Mouse (Mus musculus): ENCODE measurements around the gene Rps17.

Gene Rps17

DNA sequence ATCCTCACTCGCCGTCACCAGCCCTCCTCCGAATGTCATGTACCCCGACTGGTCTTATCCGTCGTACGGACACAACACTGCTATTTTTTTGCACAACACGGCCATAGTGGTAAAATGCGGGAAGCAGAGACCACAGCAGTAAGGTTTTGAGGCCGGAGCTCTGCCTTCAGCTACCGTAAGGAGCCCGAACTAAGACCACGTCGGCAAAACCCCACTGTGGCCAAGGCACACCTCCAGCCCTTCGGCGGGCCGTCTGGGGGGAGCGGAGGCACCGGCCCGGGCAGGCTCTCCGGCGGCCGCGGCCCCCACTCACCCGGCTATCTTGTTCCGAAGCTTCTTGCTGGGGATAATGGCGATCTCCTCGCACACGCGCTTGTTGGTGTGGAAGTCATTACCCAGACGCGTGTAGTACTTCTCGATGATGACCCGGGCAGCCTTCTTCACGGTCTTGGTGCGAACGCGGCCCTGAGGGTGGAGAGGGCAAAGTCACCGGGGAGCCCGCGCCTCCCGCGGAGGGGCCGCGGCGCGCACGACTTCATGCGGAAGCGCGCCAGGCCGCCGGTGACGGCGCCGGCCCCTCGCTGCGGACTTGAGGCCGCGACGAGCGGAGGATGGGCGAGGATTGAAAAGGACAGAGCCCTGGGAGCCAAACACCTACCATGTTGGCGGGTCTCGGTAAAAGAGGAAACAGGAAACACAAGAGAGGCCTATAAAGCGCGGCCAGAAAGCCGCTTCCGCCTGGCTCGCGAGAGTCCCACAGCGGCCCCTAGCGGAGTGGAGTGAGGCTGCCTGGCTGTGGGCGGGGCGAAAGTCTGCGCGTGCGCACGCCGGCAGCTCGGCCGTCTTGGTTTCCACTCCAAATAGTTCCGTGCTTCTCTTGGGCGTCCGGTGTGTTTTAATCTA is at the start of gene Rps17:
Rps17 (minus strand) TSS at position 711 of the 903 bp plus-strand sequence.
- peak; percentile 95 for DNase-seq (ENCODE audit: low spot score)

DNA sequence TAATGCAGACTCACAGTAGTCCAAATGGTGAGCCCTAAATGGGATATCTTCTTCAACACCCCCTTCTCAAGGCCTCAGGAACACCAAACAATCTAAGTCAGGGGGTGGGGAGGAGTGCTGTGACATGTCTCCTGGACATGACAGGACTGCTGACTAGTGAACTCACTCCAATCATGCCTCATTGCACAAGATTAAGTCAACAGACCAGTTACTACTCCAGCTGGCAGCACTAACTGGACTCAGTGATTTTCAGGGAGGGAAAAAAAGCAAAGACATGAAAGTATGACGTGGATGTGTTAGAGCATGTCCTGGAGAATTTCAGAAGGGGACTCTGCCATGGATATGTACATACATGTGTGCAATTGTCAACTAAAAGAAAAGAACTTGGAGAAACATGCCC is 34.3 kb upstream of the Rps17 start:
- no peak for DNase-seq (ENCODE audit: low spot score)

- peak; percentile 13 for DNase-seq (ENCODE audit: low spot score)
These were observed 27.4 kb upstream of the Rps17 start for GRCm38 (mm10) chr7:81372337-81372920.

DNA sequence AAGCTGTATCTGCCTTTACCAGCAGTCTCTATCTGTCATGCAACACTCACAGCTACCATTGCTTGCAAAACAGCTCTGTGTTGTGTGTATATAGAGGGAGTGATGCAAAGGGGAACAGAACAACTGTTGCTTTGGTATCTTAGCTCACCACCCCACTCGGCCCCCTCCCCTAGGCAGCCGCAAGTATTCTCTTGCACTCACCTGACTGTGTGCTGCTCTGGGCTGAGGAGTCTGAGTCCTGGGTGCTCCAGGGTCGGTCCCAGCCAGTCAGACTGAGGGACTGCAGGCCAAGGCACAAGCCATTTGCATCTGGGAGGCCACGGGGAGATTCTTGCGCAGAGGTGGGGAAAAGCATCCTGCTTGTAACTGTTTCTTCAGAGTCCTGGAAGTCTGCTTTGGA is 26.8 kb upstream of the Rps17 start:
- no peak for DNase-seq (ENCODE audit: low spot score)

- DNase-seq (ENCODE audit: low spot score) = no peak
These were observed 24.7 kb upstream of the Rps17 start for GRCm38 (mm10) chr7:81369724-81370123.

GRCm38 (mm10) chr7:81367946-81368345 is 22.9 kb upstream of the Rps17 start:
- DNase-seq (ENCODE audit: low spot score) = no peak

DNA sequence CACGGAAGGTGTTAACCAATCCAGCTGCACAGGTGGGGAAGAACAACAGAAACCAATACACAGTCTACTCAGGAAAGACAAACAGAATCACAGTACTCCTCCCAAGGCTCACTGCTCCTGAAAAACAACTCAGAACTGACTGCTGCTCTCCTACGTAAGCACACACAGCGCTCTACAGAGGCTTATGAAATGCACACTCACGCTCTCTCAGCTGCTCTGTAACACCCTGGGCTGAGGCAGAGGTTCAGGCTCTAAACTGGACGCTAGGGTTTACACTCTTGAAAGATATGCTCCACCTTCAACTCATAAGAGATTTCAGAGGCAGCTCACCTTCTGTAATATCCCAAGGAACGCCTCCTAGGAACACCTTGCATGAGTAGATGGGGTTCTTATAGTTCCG is 11.9 kb upstream of the Rps17 start:
- DNase-seq (ENCODE audit: low spot score) = no peak

- DNase-seq (ENCODE audit: low spot score) = no peak
These were observed 11.3 kb upstream of the Rps17 start for GRCm38 (mm10) chr7:81356360-81356759.

DNA sequence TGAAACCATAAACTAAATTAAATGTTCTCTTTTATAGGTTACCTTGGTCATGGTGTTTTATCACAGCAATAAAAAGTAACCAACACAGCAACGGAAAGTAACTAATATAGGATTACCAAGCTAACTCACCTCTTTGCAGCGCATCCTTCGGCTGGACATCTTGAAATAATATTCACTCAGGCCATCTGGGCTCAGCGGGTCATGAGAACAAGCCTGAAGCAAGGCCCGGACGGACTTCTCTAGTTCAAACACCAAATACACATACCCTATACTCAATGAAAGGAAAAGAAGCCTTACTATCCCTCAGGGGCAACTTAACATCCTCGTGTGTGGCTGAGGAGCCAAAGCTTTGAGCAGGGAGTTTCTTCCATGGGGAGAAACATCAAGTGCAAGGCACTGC is 10.7 kb upstream of the Rps17 start:
- no peak for DNase-seq (ENCODE audit: low spot score)

DNA sequence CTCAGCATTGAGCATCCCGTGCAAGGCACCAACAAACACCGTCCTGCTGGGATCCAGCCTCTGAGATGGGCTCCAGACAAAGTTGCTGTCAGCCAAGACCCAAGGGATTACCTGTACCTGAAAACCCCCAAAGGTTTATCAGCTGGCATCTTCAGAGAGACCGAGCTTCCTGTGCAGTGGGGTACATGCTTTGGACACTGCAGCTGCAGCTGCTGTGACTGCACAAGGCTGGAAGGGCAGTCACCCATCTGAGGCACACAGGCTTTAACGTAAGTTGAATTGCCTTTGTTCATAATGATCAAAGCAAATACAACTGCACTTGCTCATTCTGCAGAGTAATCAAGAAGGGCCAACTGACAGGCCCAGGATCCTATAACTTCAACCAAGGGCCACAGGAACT is 6.8 kb upstream of the Rps17 start:
- DNase-seq (ENCODE audit: low spot score) = no peak

DNA sequence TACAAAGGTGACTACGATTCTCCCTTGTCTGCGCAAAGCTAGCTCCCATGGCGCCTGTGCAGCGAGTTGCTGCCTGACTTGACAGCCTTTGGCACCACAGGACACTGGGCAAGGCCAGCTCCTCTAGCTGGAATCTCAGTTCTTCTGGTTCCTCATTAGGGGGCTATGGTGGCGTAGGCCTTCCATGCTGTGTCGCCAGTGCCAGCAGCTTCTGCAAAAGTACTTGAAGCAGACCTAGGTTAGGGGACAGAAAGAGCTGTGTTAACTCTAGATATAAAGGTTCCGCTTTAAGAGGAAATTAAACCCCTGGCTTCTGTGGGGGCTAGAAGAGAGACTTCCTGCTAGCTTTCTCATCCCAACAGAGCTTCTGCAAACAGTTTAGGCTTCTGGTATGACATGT is 3.2 kb upstream of the Rps17 start:
- DNase-seq (ENCODE audit: low spot score) = no peak

DNA sequence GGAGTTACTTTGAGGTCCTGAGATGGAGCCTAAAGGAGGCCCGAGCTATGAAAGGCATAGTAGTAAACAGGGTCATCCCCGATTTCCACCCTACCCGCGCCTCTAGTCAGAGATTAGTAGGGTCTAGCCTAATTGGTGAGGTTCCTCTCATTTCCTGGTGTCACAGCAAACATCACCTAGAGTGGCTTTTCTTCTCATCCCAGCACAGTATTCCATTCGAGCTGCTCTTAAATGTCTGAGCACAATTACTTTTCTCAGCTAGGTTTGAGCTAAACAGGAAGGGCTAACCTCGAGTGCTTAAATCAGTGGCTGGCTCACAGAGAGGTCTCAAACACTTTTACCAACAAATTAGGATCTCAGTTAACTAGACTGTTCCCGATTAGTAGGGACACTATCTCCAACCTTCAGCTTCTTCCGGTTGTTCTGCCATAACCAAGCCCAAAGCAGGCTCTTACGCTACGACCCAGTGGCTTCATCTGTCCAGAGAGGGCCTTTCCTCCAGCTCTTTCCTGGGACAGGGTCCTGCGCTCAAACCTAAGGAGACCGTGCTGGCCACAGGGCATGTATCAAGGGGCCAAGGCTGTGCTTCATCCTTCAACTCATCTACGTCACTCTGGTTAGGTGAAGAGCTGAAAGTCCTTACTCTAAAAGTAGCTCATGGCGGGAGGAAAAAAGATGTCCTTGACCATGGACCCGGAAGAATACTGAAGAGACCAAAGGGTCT is 555 bp upstream of the Rps17 start:
- DNase-seq (ENCODE audit: low spot score) = no peak

DNA sequence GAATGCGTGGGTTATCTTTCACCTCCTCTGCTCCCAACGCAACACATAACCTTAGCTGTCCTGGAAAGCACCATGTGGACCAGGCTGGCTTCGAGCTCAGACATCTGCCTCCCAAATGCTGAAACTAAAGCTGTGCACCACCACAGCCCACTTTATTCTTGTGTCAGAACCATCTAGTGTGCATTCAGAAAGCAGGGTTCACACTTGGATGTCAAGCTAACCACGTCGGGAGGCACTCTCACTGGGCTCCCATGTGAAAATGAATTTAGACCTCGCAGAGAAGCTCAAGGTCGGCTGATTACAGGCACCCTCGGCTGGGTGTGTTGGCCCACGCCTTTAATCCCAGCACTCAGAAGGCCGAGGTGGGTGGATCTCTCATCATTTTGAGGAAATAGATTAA is 1.2 kb downstream of the Rps17 start:
- no peak for DNase-seq (ENCODE audit: low spot score)

DNA sequence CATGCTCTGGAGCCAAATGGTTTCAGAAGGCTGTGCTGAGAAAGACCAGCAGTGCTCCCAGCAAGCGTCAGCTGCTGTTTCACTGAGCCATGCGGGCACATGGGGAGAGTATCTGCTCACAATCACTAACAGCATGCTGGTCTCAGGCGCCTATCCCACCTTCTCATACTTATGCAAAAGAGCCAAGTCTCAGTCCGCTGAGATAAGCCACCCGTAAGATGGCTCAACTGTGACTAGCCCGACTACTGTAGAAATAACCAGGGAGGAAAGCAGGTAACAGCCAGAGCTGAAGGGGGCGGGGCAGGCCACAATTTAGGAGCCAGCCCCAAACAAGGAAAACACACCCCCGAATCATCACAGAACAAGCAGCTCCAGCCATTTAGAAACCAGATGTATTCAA is 1.7 kb downstream of the Rps17 start:
- DNase-seq (ENCODE audit: low spot score) = no peak

DNA sequence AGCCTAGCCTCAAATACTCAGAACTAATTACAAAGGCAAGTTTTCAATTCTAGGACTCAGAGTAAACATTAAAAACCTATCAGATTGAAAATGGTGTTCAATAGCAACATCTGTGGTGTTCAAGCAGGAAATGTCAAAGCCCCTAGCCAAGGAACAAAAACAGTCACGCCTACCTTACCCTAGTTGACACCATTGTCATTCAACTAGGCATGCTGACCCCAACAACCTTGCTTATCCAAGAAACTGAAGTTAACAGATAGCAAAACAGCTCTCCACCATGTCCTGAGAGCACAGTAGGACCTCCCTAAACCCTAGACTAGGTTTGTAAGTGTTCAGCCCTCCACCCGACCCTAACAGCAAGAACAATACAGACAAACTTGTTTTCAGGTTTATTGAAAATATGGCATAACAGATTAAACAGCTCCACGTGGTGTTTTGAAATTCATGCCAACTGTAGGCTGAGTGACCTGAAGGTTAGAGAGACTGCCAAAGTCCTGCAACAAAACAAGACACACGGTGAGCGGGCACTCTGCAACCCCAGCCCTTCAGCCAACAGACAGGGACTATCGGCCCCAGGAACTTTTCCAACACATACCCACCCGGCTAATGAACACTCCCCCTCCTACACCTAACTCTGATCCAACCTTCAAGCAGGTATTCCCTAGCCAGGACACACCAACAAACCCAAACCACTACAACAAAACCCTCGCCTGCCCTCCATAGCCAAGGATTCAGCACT is 2.5 kb downstream of the Rps17 start:
- no peak for DNase-seq (ENCODE audit: low spot score)

DNA sequence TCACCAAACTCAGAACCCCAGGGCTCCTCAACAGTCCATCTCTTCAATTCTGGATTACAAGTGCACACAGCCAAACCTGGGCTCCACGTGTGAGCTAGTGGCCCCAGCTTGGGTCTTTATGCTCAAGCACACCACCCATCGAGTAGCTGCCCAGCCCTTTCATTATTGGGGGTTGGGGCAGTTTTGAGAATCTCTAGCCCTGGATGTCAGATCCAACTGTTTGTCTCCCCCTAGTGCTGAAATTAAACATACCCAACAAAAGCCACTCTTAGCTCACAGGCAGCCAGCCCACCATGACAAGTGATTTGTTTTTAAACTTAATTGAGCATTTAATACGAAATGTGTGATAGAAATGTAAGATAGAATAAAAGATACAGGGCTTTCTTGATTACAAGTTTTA is 3.5 kb downstream of the Rps17 start:
- DNase-seq (ENCODE audit: low spot score) = no peak

DNA sequence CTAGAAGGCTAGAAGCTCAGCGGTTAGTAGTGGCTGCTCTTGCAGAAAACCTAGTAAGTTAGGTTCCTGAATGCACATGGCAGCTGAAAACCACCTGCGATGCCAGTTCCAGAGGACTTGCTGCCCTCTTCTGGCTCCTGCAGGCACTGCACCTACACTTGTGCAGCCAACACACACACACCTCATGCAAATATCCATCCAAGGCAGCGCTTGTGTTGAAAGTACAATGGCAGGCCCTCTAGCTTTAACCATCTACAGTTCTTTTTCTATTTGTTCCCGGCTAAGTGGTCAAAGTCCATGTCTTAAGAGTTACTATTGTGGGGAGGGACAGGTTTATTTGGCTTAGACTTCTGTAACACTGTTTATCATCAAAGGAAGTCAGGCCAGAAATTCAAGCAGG is 5.3 kb downstream of the Rps17 start:
- peak; percentile 59 for DNase-seq (ENCODE audit: low spot score)

DNA sequence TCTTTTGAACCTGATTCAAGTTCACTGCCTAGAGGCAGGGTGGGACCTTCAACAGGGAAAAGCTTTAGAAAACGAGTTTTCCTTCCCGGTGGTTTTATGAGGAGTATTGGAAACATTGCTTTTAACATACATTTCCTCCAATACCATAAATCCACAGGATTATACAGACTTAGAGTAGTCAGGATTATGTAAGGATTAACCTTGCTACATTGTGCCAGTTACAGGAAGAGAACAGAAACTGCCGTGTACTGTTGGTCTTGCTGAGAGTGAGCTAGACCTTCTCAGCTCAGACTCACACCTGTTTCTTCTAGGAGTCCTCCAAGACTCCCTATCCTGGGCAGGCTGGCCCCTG is 6.6 kb downstream of the Rps17 start:
- no peak for DNase-seq (ENCODE audit: low spot score)

DNA sequence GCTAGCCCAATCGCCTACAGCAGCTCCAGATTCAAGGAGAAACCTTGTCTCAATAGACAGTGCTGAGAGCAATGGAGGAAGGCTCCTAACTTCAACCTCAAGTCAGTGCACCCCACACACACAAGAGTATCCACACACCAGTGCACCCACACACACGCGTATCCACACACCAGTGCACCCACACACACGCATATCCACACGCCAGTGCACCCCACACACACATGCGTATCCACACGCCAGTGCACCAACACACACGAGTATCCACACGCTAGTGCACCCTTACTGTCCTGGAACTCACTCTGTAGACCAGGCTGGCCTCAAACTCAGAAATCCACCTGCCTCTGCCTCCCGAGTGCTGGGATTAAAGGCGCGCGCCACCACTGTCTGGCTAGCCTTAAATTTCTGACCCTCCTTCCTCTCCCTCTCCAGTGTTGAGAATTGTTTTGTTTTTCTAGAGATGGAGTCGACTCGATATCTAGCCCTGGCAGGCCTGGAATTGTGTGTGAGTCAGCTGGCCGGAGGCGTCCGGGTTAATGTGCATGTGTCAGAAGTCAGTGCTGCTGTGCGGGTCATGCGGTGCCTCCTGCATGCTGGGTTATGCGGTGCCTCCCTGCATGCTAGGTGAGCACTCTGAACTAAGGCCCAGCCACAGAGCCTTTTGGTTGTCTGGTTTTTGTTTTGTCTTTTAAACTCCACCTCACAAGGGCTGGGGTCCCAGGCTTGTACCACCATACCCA is 7.1 kb downstream of the Rps17 start:
- no peak for DNase-seq (ENCODE audit: low spot score)

DNA sequence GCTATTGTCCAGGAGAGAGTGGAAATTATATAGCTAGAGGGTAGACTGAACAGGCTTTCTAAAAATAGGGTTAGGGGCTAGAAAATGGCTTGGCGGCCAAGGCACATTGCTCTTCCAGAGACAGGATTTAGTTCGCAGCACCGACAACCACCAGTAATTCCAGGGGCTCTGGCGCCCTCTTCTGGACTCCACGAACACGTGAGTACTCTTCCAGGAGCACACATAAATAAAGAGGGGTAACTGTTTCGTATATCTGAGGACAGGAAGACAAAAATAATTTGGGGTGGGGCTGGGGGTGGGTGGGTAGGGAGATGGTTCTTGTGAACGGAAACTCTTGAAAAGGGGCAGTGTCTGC is 8.6 kb downstream of the Rps17 start:
- DNase-seq (ENCODE audit: low spot score) = peak; percentile 53

- no peak for DNase-seq (ENCODE audit: low spot score)
These were observed 9.2 kb downstream of the Rps17 start for GRCm38 (mm10) chr7:81335705-81336431.
